Mouse (Mus musculus) lung, embryonic 14.5 days (tissue): ENCODE results near the gene Sipa1l2. TPM values are rescaled to one million over a fixed set of nuclear protein-coding genes. Genes with fewer than 3 reads are reported as not detected.

Experiments
- ATAC-seq: fragments of 200-750 bp; cut with Nextera tagmentation; 2 replicates; pipeline ENCODE4 v1.8.0; 2017; ENCODE audit warnings: mild to moderate bottlenecking, moderate TSS enrichment, moderate library complexity; ENCODE audit not compliant: insufficient read depth
- DNase-seq: peaks from one replicate; pipeline ENCODE4 v3.0.0-alpha.2; 2015
- H3K27ac ChIP-seq: fragments of 300-500 bp; sonication (generic); 2 replicates; pipeline ENCODE4 v1.5.1; 2014; ENCODE audit warnings: low read depth, mild to moderate bottlenecking, moderate library complexity
- H3K27me3 ChIP-seq: fragments of 300-500 bp; sonication (generic); 2 replicates; pipeline ENCODE4 v1.6.1; 2014; ENCODE audit warnings: low read length, control low read depth; ENCODE audit not compliant: insufficient read depth
- H3K36me3 ChIP-seq: fragments of 300-500 bp; sonication (generic); 2 replicates; pipeline ENCODE4 v1.6.1; 2014; ENCODE audit warnings: control low read depth; ENCODE audit not compliant: insufficient read depth
- H3K4me1 ChIP-seq: fragments of 300-500 bp; sonication (generic); 2 replicates; pipeline ENCODE4 v1.6.1; 2014; ENCODE audit warnings: antibody characterized with exemption, control low read depth; ENCODE audit not compliant: insufficient read depth
- H3K4me2 ChIP-seq: fragments of 300-500 bp; sonication (generic); 2 replicates; pipeline ENCODE4 v1.6.1; 2014; ENCODE audit warnings: mild to moderate bottlenecking
- H3K4me3 ChIP-seq: fragments of 300-500 bp; sonication (generic); 2 replicates; pipeline ENCODE4 v1.5.1; 2014; ENCODE audit warnings: low read depth, low read length
- H3K9ac ChIP-seq: fragments of 300-500 bp; sonication (generic); 2 replicates; pipeline ENCODE4 v1.6.1; 2014
- H3K9me3 ChIP-seq: fragments of 300-500 bp; sonication (generic); 2 replicates; pipeline ENCODE4 v1.6.1; 2016; ENCODE audit warnings: low read depth, low read length, control low read depth
- CTCF ChIP-seq: IDR thresholded peaks from 2 replicates; pipeline ENCODE4 v1.5.1; 2016; ENCODE audit warnings: antibody characterized with exemption, low read depth
- WGBS: fragments of 180-500 bp; shearing (Covaris S2); extraction: QIAGEN DNeasy Blood & Tissue Kit; methylation state at CpG from one replicate; pipeline ENCODE4 v1.1.7; 2014; 5-methylcytosine and 5-hydroxymethylcytosine counted together
- polyA plus RNA-seq: library from polyadenylated mRNA; unstranded; fragments of >200 nt; fragmentation: Nextera tagmentation; extraction: Ambion mirVana; gene quantifications from 2 replicates; pipeline ENCODE4 v1.2.1, GENCODE M21; 2014

Gene Sipa1l2
- polyA plus RNA-seq, 1 experiment from 2014 or later: 14.2 TPM

- ATAC-seq (no peak), DNase-seq (peak; percentile 75)
- WGBS: 72% methylated on average over 10 of the region's 10 CpGs
- H3K4me1 ChIP-seq: no peaks in the 10 kb centered on the region
- TF ChIP-seq CTCF: no peak
- H3K4me3 ChIP-seq: no peak overlapping the region
- H3K27me3 ChIP-seq: no peaks in the 10 kb centered on the region
- no peak overlapping the region for H3K4me2 ChIP-seq
- no peaks in the 10 kb centered on the region for H3K9me3 ChIP-seq
- no peaks in the 10 kb centered on the region for H3K36me3 ChIP-seq
- H3K9ac ChIP-seq: no peak overlapping the region
- H3K27ac ChIP-seq: no peak overlapping the region
Measured at GRCm38 (mm10) chr8:125611024-125611798, 41.6 kb upstream of the Sipa1l2 start.

- Histone ChIP-seq H3K27ac (no peak overlapping the region), H3K4me3 (no peak overlapping the region), H3K27me3 (no peaks in the 10 kb centered on the region), H3K9me3 (no peaks in the 10 kb centered on the region), H3K36me3 (no peaks in the 10 kb centered on the region), H3K4me2 (no peak overlapping the region), H3K4me1 (no peaks in the 10 kb centered on the region), H3K9ac (no peak overlapping the region)
- peak; percentile 56; the same call in 1 of the 2 replicates for ATAC-seq
- TF ChIP-seq CTCF: no peak
- DNase-seq: peak; percentile 66
- 62% methylated on average over 6 of the region's 6 CpGs for WGBS
Measured at GRCm38 (mm10) chr8:125609737-125610136, 40.1 kb upstream of the Sipa1l2 start.

- Histone ChIP-seq H3K9me3 (no peaks in the 10 kb centered on the region), H3K36me3 (no peaks in the 10 kb centered on the region), H3K4me1 (no peaks in the 10 kb centered on the region), H3K27me3 (no peaks in the 10 kb centered on the region), H3K4me2 (no peak overlapping the region), H3K9ac (no peak overlapping the region), H3K27ac (no peak overlapping the region), H3K4me3 (no peak overlapping the region)
- DNase-seq: no peak
- 73% methylated on average over 4 of the region's 4 CpGs for WGBS
- ATAC-seq: no peak
- no peak for TF ChIP-seq CTCF
Measured at GRCm38 (mm10) chr8:125607714-125608223, 38.2 kb upstream of the Sipa1l2 start.

DNA sequence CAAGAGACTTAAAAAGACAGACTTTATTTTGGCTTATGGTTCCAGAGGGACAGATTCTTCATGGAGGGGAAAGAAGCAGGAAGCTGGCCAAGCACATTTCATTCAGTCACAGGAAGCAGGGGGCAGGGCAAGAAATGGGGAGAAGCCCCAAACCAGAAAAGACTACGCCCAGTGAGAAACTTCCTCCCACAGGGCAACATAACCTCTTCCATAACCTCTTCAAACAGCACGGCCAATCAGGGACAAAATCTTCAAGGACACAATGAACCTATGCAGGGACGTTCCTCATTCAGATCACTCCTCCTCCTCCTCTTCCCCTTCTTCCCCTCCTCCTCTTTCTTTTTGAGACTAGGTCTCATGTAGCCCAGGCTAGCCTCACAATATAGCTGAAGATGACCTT is 37.3 kb upstream of the Sipa1l2 start:
- Histone ChIP-seq H3K4me2 (no peak overlapping the region), H3K9me3 (no peaks in the 10 kb centered on the region), H3K27ac (no peak overlapping the region), H3K9ac (no peak overlapping the region), H3K4me1 (no peaks in the 10 kb centered on the region), H3K4me3 (no peak overlapping the region), H3K27me3 (no peaks in the 10 kb centered on the region), H3K36me3 (no peaks in the 10 kb centered on the region)
- DNase-seq: no peak
- WGBS: 73% methylated on average over 3 of the region's 3 CpGs
- no peak for TF ChIP-seq CTCF
- no peak for ATAC-seq

GRCm38 (mm10) chr8:125604817-125605512 is 35.4 kb upstream of the Sipa1l2 start:
- ATAC-seq (no peak), DNase-seq (peak; percentile 31)
- no peak for TF ChIP-seq CTCF
- WGBS: 63% methylated on average over 8 of the region's 8 CpGs
- Histone ChIP-seq H3K4me2 (no peak overlapping the region), H3K9ac (no peak overlapping the region), H3K27ac (no peak overlapping the region), H3K4me1 (no peaks in the 10 kb centered on the region), H3K4me3 (no peak overlapping the region), H3K36me3 (no peaks in the 10 kb centered on the region), H3K9me3 (no peaks in the 10 kb centered on the region), H3K27me3 (no peaks in the 10 kb centered on the region)

- no peak for TF ChIP-seq CTCF
- no peak overlapping the region for H3K9ac ChIP-seq
- no peak for ATAC-seq
- no peak overlapping the region for H3K4me3 ChIP-seq
- no peaks in the 10 kb centered on the region for H3K36me3 ChIP-seq
- H3K4me2 ChIP-seq: no peak overlapping the region
- H3K27me3 ChIP-seq: no peaks in the 10 kb centered on the region
- no peak overlapping the region for H3K27ac ChIP-seq
- WGBS: 66% methylated on average over 18 of the region's 18 CpGs
- no peak for DNase-seq
- H3K9me3 ChIP-seq: no peaks in the 10 kb centered on the region
- no peaks in the 10 kb centered on the region for H3K4me1 ChIP-seq
Measured at GRCm38 (mm10) chr8:125604213-125604816, 34.7 kb upstream of the Sipa1l2 start.

- H3K4me2 ChIP-seq: no peak overlapping the region
- H3K27ac ChIP-seq: no peak overlapping the region
- DNase-seq (no peak), ATAC-seq (no peak)
- H3K9me3 ChIP-seq: no peaks in the 10 kb centered on the region
- H3K9ac ChIP-seq: no peak overlapping the region
- H3K4me3 ChIP-seq: no peak overlapping the region
- TF ChIP-seq CTCF: no peak
- H3K36me3 ChIP-seq: no peaks in the 10 kb centered on the region
- H3K4me1 ChIP-seq: no peaks in the 10 kb centered on the region
- 84% methylated on average over 8 of the region's 8 CpGs for WGBS
- no peaks in the 10 kb centered on the region for H3K27me3 ChIP-seq
Measured at GRCm38 (mm10) chr8:125603312-125603840, 33.8 kb upstream of the Sipa1l2 start.
